Mouse (Mus musculus) gastrocnemius, postnatal 36 days (tissue): Measurements from ENCODE around the gene Myod1. TPM values are rescaled to one million over a fixed set of nuclear protein-coding genes. Genes with fewer than 3 reads are reported as not detected.

Source experiments
- DNase-seq, 2 experiments: peaks; one replicate each; pipeline ENCODE4 v3.0.0; 2022
- intact Hi-C: fragments of 180-260 bp; cut with DNase I; formaldehyde crosslinking; loops from one replicate; pipeline ENCODE4 v1.15.1; 2025
- total RNA-seq, 2 experiments: library from RNA; stranded (reverse); gene quantifications; 2 replicates each; pipeline ENCODE4 v1.2.3; 2021

The Myod1 gene
- total RNA-seq, 2 experiments from 2014 or later: 12.6 to 19.8 TPM

- no peak for DNase-seq
- intact Hi-C loops: loop anchor here (5.0 kb wide), 2 partner anchors 48 to 148 kb away; no protein-coding TSS in a partner anchor
Observed at GRCm38 (mm10) chr7:46389456-46390085, 13.3 kb downstream of the Myod1 start.

GRCm38 (mm10) chr7:46390226-46390625 is 14.0 kb downstream of the Myod1 start:
- intact Hi-C loops: loop anchor here (5.0 kb wide), 2 partner anchors 47 to 147 kb away; no protein-coding TSS in a partner anchor
- no peak for DNase-seq

- DNase-seq: no peak
- intact Hi-C loops: loop anchor here (2.0 to 5.0 kb wide), 3 partner anchors 46 to 177 kb away; no protein-coding TSS in a partner anchor
Observed at GRCm38 (mm10) chr7:46391701-46392100, 15.4 kb downstream of the Myod1 start.

- peak; percentile 72 to 79 for DNase-seq
- intact Hi-C loops: loop anchor here (1.0 to 5.0 kb wide), 4 partner anchors 44 to 214 kb away; no protein-coding TSS in a partner anchor
Observed at GRCm38 (mm10) chr7:46393116-46393515, 16.8 kb downstream of the Myod1 start.

- intact Hi-C loops: loop anchor here (1.0 to 5.0 kb wide), 4 partner anchors 43 to 213 kb away; no protein-coding TSS in a partner anchor
- DNase-seq: no peak
Observed at GRCm38 (mm10) chr7:46393718-46394511, 17.6 kb downstream of the Myod1 start.

- intact Hi-C loops: loop anchor here (5.0 kb wide), 2 partner anchors 42 to 142 kb away; no protein-coding TSS in a partner anchor
- no peak for DNase-seq
Observed at GRCm38 (mm10) chr7:46394933-46395332, 18.7 kb downstream of the Myod1 start.

- intact Hi-C loops: no loop called here
- DNase-seq: no peak
Observed at GRCm38 (mm10) chr7:46395571-46395970, 19.3 kb downstream of the Myod1 start.

GRCm38 (mm10) chr7:46396231-46396927 is 20.1 kb downstream of the Myod1 start, which contains the start of gene Kcnc1:
Gene Kcnc1 (plus strand): TSS chr7:46396497.
- intact Hi-C loops: loop anchor here (2.0 kb wide), 1 partner anchor 26 kb away; no protein-coding TSS in a partner anchor

GRCm38 (mm10) chr7:46396928-46397731 is 20.9 kb downstream of the Myod1 start:
- no peak for DNase-seq
- intact Hi-C loops: loop anchor here (2.0 kb wide), 1 partner anchor 26 kb away; no protein-coding TSS in a partner anchor

More at GRCm38 (mm10) chr7:46396231-46396927, 20.1 kb downstream of the Myod1 start, which contains the start of gene Kcnc1:
- DNase-seq: peak; percentile 50 to 66

GRCm38 (mm10) chr7:46397732-46398333 is 21.6 kb downstream of the Myod1 start:
- DNase-seq: no peak
- intact Hi-C loops: loop anchor here (2.0 kb wide), 1 partner anchor 25 kb away; no protein-coding TSS in a partner anchor

GRCm38 (mm10) chr7:46398612-46399011 is 22.3 kb downstream of the Myod1 start:
- no peak for DNase-seq
- intact Hi-C loops: no loop called here

GRCm38 (mm10) chr7:46399676-46400075 is 23.4 kb downstream of the Myod1 start:
- no peak for DNase-seq
- intact Hi-C loops: no loop called here

GRCm38 (mm10) chr7:46400346-46400745 is 24.1 kb downstream of the Myod1 start:
- no peak for DNase-seq
- intact Hi-C loops: no loop called here

- DNase-seq: no peak
- intact Hi-C loops: no loop called here
Observed at GRCm38 (mm10) chr7:46401371-46402180, 25.3 kb downstream of the Myod1 start.

GRCm38 (mm10) chr7:46403616-46404485 is 27.6 kb downstream of the Myod1 start:
- peak; percentile 51 to 64 for DNase-seq
- intact Hi-C loops: no loop called here

GRCm38 (mm10) chr7:46404756-46405155 is 28.5 kb downstream of the Myod1 start:
- intact Hi-C loops: no loop called here
- no peak for DNase-seq

GRCm38 (mm10) chr7:46408606-46409005 is 32.3 kb downstream of the Myod1 start:
- intact Hi-C loops: no loop called here
- peak in 1 of 2 experiments; percentile 35 for DNase-seq
